Mouse (Mus musculus) myocyte (in vitro differentiated cells): ENCODE measurements around the gene Pla2g4b.

ENCODE experiments used
- CEBPB ChIP-seq: IDR thresholded peaks from 2 replicates; pipeline ENCODE4 v1.6.1; 2011; ENCODE audit warnings: mild to moderate bottlenecking, moderate library complexity; ENCODE audit not compliant: poor library complexity, insufficient read depth, severe bottlenecking
- E2F4 ChIP-seq: IDR thresholded peaks from one replicate; pipeline ENCODE4 v1.6.1; 2011; ENCODE audit warnings: mild to moderate bottlenecking, control low read depth, moderate library complexity; ENCODE audit not compliant: insufficient read depth
- MYOD1 ChIP-seq, 3 experiments: IDR thresholded peaks; one replicate each; pipeline ENCODE4 v1.6.1; 2011; ENCODE audit warnings: control low read depth in 2 of 3, low read depth in 2 of 3, mild to moderate bottlenecking in 2 of 3, moderate library complexity in 1 of 3; ENCODE audit not compliant: insufficient read length in 2 of 3, control insufficient read depth in 1 of 3
- MYOG ChIP-seq, 3 experiments: IDR thresholded peaks; one replicate each; pipeline ENCODE4 v1.6.1; 2011; ENCODE audit warnings: control low read depth in 2 of 3, low read depth in 2 of 3, mild to moderate bottlenecking in 2 of 3; ENCODE audit not compliant: insufficient read length in 2 of 3, control insufficient read depth in 1 of 3, insufficient read depth in 1 of 3
- POLR2A ChIP-seq: IDR thresholded peaks from one replicate; pipeline ENCODE4 v1.6.1; 2011; ENCODE audit warnings: low read depth, mild to moderate bottlenecking, control low read depth, moderate library complexity; ENCODE audit not compliant: insufficient read length
- POLR2AphosphoS2 ChIP-seq: IDR thresholded peaks from one replicate; pipeline ENCODE4 v1.6.1; 2011; ENCODE audit warnings: low read depth, control low read depth; ENCODE audit not compliant: insufficient read length

DNA sequence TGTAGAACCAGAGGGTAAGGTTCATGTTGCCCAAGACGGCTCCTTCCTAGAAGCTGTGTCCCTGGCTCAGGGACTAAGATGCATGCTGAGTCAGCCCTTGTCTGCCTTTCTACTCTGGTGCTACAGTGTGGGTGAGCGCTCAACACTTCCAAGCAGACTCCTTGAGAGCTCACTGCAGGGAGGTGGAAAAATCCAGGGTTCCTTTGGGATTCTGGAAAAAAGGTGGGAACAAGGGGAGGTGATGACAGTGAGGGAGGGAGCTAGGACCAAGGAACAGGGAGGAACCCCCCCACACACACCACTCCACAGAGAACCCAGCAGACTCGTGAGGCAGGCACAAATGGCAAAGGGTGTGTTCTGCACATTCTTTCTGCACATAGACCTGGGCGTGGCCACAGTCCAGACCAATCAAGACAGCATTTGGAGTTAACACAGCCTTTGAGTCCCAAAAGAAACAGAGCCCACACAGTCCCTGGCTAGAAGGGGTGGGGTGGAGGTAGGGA, 10.9 kb downstream of the Pla2g4b start:
- no peak for TF ChIP-seq CEBPB
- no peak for TF ChIP-seq E2F4
- no peak for TF ChIP-seq POLR2AphosphoS2
- TF ChIP-seq POLR2A = no peak
- peak in 1 of 3 experiments; percentile 18 for TF ChIP-seq MYOG (IDR thresholded peaks at IDR 0.05; ENCODE audit: control insufficient read depth in 1 of 3, insufficient read depth in 1 of 3, insufficient read length in 2 of 3, low read depth in 2 of 3)
- TF ChIP-seq MYOD1 (IDR thresholded peaks at IDR 0.05; ENCODE audit: control insufficient read depth in 1 of 3, insufficient read length in 2 of 3, low read depth in 2 of 3) = no peak
